Mouse (Mus musculus) gastrocnemius, adult 2 months (tissue): ENCODE measurements around the gene Gtpbp8. TPM values are rescaled to one million over a fixed set of nuclear protein-coding genes. Genes with fewer than 3 reads are reported as not detected.

ENCODE experiments used
- DNase-seq: peaks from one replicate; pipeline ENCODE4 v3.0.0; 2022
- H3K27ac ChIP-seq: fragments of 200-600 bp; 2 replicates; pipeline ENCODE4 v1.8.1; 2022; ENCODE audit warnings: mild to moderate bottlenecking
- H3K4me3 ChIP-seq: fragments of 200-600 bp; 2 replicates; pipeline ENCODE4 v1.8.1; 2022; ENCODE audit warnings: mild to moderate bottlenecking, moderate library complexity
- CTCF ChIP-seq: fragments of 200-600 bp; IDR thresholded peaks from 2 replicates; pipeline ENCODE4 v1.8.1; 2022; ENCODE audit warnings: antibody characterized with exemption, mild to moderate bottlenecking, moderate library complexity
- intact Hi-C: fragments of 180-260 bp; cut with DNase I; formaldehyde crosslinking; loops from one replicate; pipeline ENCODE4 v1.15.1; 2025
- long read RNA-seq, 2 experiments: library from polyadenylated mRNA; stranded (forward); transcript quantifications; one replicate each; pipeline ENCODE4 v2.0.0; 2021
- total RNA-seq, 2 experiments: library from RNA; stranded (reverse); gene quantifications; 2 replicates each; pipeline ENCODE4 v1.2.3; 2021

Gtpbp8 gene
- total RNA-seq: 10 to 100 TPM in 1 of 2 experiments, 1 to 10 TPM in 1; 8.3 to 10.5 TPM
- long read RNA-seq, experiment 1, transcript Gtpbp8-204 (6 exons, 3,415 nt): major isoform, 9 of 18 reads
- long read RNA-seq, experiment 1, partial matches to known transcripts: 0 of 18 reads
- long read RNA-seq, experiment 1, other reads (novel, unspliced or antisense): 7 of 18 reads
- long read RNA-seq, experiment 2, transcript Gtpbp8-204 (6 exons, 3,415 nt): major isoform, 11 of 23 reads
- long read RNA-seq, experiment 2, partial matches to known transcripts: 0 of 23 reads
- long read RNA-seq, experiment 2, other reads (novel, unspliced or antisense): 11 of 23 reads

GRCm38 (mm10) chr16:44745866-44746562 lies at the start of gene Gtpbp8:
Gene Gtpbp8 (minus strand): TSS chr16:44746363.
- peak within 1 kb of the TSS; percentile 82 for H3K4me3 ChIP-seq
- TF ChIP-seq CTCF: 0 out of 2 replicates have a peak, but pooled peaks have one; percentile 0
- intact Hi-C loops: loop anchor here (10.0 kb wide), 1 partner anchor 409 kb away; the partner anchor contains the start of genes Atg3 and Slc35a5
- DNase-seq: peak; percentile 88
- H3K27ac ChIP-seq: peak within 1 kb of the TSS; percentile 97

DNA sequence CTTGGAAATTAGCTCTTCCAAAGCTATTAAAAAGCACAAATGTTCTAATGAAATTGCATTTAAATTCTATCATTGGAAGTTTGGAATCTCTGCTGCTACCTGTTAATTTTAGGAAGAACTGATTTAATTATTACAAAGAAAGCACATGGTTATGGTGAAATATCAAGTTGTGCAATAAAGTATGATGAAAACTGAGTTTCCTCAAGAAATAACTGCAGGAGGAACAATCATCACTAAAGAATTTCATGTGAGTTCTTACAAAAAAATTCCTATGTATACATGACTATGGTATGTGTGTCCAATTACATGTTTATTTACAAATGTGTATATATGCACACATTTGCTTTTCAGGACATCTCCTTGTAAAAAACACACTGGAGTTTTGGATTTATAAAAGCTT lies 48.3 kb upstream of the Gtpbp8 start:
- TF ChIP-seq CTCF: no peak
- no peak for DNase-seq
- H3K4me3 ChIP-seq: no peak overlapping the region
- intact Hi-C loops: no loop called here
- no peak overlapping the region for H3K27ac ChIP-seq

GRCm38 (mm10) chr16:44786934-44787333 lies 40.8 kb upstream of the Gtpbp8 start:
- Histone ChIP-seq H3K4me3 (no peak overlapping the region), H3K27ac (no peak overlapping the region)
- DNase-seq: no peak
- intact Hi-C loops: no loop called here
- no peak for TF ChIP-seq CTCF

GRCm38 (mm10) chr16:44780751-44781150 lies 34.6 kb upstream of the Gtpbp8 start:
- intact Hi-C loops: no loop called here
- Histone ChIP-seq H3K4me3 (no peak overlapping the region), H3K27ac (no peak overlapping the region)
- no peak for DNase-seq
- no peak for TF ChIP-seq CTCF

DNA sequence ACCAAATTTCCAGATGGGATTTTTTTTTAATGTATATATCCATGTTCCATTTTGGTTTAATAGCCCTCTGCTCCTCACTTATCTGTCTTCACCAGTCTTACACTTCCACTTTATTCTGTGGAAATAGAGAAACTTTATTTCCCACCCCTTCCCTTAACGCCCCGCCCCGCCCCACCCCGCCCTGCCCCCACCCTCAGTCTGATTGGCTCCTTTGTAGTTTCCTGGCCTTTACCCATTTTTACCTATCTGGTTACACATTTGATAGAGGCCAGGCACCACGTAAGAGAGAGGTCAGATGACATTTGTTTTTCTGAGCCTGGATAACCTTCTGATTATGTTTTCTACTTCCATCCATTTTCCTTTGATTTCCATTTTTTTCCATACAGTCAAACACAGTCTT lies 33.3 kb upstream of the Gtpbp8 start:
- DNase-seq: no peak
- no peak for TF ChIP-seq CTCF
- Histone ChIP-seq H3K27ac (no peak overlapping the region), H3K4me3 (no peak overlapping the region)
- intact Hi-C loops: no loop called here

DNA sequence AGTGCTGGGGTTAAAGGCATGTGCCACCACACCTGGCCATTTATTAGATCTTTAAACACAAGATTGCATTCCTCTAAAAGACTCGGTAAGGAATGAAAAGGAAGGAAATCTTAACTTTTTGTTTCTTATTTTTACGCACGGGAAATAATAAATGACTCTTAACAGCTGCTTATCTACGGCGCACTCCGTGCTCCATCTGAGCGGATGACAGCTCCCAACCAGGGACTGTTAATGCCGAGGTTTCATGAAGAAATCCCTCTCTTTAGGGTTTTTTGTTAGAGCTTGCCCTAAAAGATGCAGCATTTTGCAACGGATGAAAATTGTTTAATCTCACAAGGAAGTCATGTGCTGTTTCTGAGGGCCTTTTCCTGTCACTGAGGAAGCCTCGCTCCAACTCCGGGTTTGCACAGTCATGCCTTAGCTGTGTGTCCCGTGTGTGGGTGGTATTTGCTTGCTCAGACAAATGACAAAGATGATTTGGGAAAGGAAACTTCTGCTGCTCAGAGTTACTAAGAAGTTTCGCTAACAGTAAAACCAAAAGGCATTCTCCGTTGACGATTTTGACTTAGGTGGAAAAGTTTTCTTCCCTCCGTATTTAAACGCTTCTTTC lies 32.5 kb upstream of the Gtpbp8 start:
- no peak for TF ChIP-seq CTCF
- peak overlapping the region; percentile 24; the same call in 1 of the 2 replicates for H3K4me3 ChIP-seq
- DNase-seq: peak; percentile 21
- intact Hi-C loops: no loop called here
- no peak overlapping the region for H3K27ac ChIP-seq

- intact Hi-C loops: no loop called here
- Histone ChIP-seq H3K4me3 (no peak overlapping the region), H3K27ac (no peak overlapping the region)
- TF ChIP-seq CTCF: no peak
- no peak for DNase-seq
These were observed 28.0 kb upstream of the Gtpbp8 start for GRCm38 (mm10) chr16:44774201-44774600.

GRCm38 (mm10) chr16:44773673-44774072 lies 27.5 kb upstream of the Gtpbp8 start:
- DNase-seq: no peak
- intact Hi-C loops: no loop called here
- H3K4me3 ChIP-seq: no peak overlapping the region
- H3K27ac ChIP-seq: no peak overlapping the region
- no peak for TF ChIP-seq CTCF

DNA sequence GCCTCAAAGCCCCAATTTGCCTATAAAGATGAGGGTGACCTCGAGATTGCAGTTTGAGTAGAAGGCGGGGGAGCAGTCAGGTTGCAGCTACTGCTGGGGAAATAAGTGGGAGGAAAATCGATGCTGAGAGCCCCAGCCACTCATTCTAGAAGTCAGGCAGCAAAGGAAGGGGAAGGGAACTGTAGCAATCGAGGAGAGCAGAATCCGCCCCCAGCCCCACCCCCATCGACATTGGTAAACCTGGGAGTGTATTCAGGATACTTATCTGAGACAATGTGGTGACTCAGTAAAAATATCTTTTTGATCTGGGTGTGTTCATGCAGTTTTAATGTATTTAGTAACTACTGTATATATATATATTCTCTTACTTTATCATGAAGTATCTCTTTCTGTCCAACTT lies 26.4 kb upstream of the Gtpbp8 start:
- intact Hi-C loops: no loop called here
- no peak for DNase-seq
- Histone ChIP-seq H3K4me3 (no peak overlapping the region), H3K27ac (no peak overlapping the region)
- no peak for TF ChIP-seq CTCF

DNA sequence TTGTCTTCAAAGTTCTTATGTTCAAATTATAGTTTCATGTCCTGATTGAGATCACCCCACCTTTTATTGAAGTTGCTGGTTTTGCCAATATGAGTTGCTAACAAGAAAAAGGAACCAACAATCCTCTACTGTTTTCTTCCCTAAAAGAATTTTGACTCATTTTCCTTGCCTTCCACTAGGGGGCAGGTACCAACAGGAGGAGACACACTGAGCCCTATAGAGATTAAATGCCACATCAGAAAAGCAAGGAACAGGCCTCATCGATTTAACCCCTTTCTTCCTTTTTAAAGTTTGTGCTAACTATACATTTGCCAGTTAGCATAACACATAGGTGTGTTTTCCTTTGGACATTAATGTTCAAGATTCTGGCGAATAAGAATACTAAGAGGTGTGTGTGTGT lies 21.8 kb upstream of the Gtpbp8 start:
- peak; percentile 70 for TF ChIP-seq CTCF
- Histone ChIP-seq H3K4me3 (no peak overlapping the region; the same call in 1 of the 2 replicates), H3K27ac (no peak overlapping the region)
- no peak for DNase-seq
- intact Hi-C loops: loop anchor here (2.0 to 10.0 kb wide), 3 partner anchors 257 to 357 kb away; no protein-coding TSS in a partner anchor

GRCm38 (mm10) chr16:44767506-44767905 lies 21.3 kb upstream of the Gtpbp8 start:
- no peak overlapping the region; the same call in 1 of the 2 replicates for H3K4me3 ChIP-seq
- no peak for DNase-seq
- intact Hi-C loops: loop anchor here (2.0 to 10.0 kb wide), 3 partner anchors 257 to 357 kb away; no protein-coding TSS in a partner anchor
- no peak overlapping the region for H3K27ac ChIP-seq
- TF ChIP-seq CTCF: no peak

DNA sequence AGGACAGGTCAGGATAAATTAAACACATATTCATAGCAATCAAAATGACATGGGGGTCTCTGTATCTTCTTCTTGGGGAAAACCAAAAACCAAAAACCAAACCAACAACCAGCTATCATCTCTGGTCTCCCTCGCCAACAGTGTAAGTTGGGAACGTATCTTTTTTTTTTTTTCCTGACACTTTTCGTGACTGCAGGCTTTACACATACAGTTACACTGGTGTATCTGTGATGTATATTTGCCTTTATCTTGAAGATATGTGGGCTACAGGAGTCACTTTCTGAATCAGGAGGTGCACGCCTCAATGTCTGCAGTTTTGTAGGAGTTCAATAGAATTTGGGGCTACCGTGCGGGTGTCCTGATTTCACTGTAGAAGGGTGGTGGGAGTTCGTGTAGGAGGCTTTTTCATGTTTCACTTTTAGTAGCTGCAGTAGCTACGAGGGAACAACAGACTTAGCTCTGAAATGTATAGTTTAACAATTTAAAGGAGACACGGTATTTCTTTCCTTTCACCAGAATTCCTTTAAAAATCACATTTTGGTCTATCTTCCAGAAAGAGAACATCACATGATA lies 20.2 kb upstream of the Gtpbp8 start:
- no peak for DNase-seq
- intact Hi-C loops: loop anchor here (2.0 to 10.0 kb wide), 3 partner anchors 258 to 358 kb away; no protein-coding TSS in a partner anchor
- Histone ChIP-seq H3K4me3 (peak overlapping the region; percentile 44), H3K27ac (no peak overlapping the region)
- no peak for TF ChIP-seq CTCF
